Mouse (Mus musculus) megakaryocyte, embryonic 14.5 days (primary cell): ENCODE measurements around the gene Cped1. TPM values are rescaled to one million over a fixed set of nuclear protein-coding genes. Genes with fewer than 3 reads are reported as not detected.

Source experiments
- H3K27me3 ChIP-seq: replicated peaks from 2 replicates; pipeline ENCODE3; 2012; ENCODE audit warnings: inconsistent platforms
- H3K36me3 ChIP-seq: replicated peaks from 2 replicates; pipeline ENCODE3; 2012; ENCODE audit warnings: low read length, inconsistent platforms, mixed read lengths
- H3K4me1 ChIP-seq: 2 replicates; pipeline ENCODE4 v1.6.1; 2012; ENCODE audit warnings: inconsistent platforms
- H3K4me3 ChIP-seq: replicated peaks from 2 replicates; pipeline ENCODE3; 2012; ENCODE audit warnings: moderate library complexity, mild to moderate bottlenecking, inconsistent platforms
- H3K9me3 ChIP-seq: 2 replicates; pipeline ENCODE4 v1.6.1; 2012; ENCODE audit warnings: inconsistent platforms
- FLI1 ChIP-seq: IDR thresholded peaks from 2 replicates; pipeline ENCODE4 v1.6.1; 2012; ENCODE audit warnings: low read length, inconsistent platforms, mixed read lengths
- GATA1 ChIP-seq: IDR thresholded peaks from 3 replicates; pipeline ENCODE4 v1.6.1; 2012; ENCODE audit warnings: mixed read lengths, low read length, inconsistent platforms, borderline replicate concordance
- polyA plus RNA-seq: library from polyadenylated mRNA; stranded (reverse); fragments of >175 nt; gene quantifications from 2 replicates; pipeline ENCODE4 v1.2.3, GENCODE M21; 2012; ENCODE audit warnings: low replicate concordance; ENCODE audit not compliant: insufficient read depth

The Cped1 gene
- polyA plus RNA-seq, 1 experiment: 0.17 TPM

- no peaks in the 10 kb centered on the region for H3K36me3 ChIP-seq
These were observed 38.5 kb downstream of the Cped1 start for GRCm38 (mm10) chr6:22024168-22024567.

GRCm38 (mm10) chr6:22025584-22026357 lies 40.1 kb downstream of the Cped1 start:
- Histone ChIP-seq H3K4me3 (no peak overlapping the region), H3K36me3 (no peaks in the 10 kb centered on the region)
- no peak for TF ChIP-seq FLI1
- no peak for TF ChIP-seq GATA1

More at GRCm38 (mm10) chr6:22024168-22024567, 38.5 kb downstream of the Cped1 start:
- TF ChIP-seq FLI1 (no peak), GATA1 (no peak)
- H3K9me3 ChIP-seq: no peaks in the 10 kb centered on the region
- H3K27me3 ChIP-seq: no peaks in the 10 kb centered on the region
- peaks cover 12% of the 10 kb centered on the region for H3K4me1 ChIP-seq
- no peak overlapping the region for H3K4me3 ChIP-seq

DNA sequence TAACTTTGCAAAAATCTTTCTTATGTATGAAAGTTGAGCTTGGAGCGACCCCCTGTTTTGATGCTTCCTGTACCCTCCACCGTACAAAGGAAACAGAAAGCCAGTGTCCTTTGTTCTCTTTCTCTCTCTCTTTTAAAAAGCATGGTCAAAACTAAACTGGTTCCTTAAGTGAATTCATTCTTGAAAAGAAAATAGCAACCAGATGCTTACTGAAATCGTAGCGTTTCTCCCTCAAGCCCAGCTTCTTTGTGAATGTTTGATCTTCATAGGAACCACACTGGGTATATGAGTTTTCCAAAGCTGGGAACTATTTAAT lies 40.6 kb downstream of the Cped1 start:
- no peaks in the 10 kb centered on the region for H3K4me1 ChIP-seq
- H3K36me3 ChIP-seq: no peaks in the 10 kb centered on the region
- H3K27me3 ChIP-seq: no peaks in the 10 kb centered on the region
- TF ChIP-seq FLI1 (no peak), GATA1 (no peak)
- H3K4me3 ChIP-seq: no peak overlapping the region
- no peaks in the 10 kb centered on the region for H3K9me3 ChIP-seq

More at GRCm38 (mm10) chr6:22025584-22026357, 40.1 kb downstream of the Cped1 start:
- H3K27me3 ChIP-seq: no peaks in the 10 kb centered on the region
- no peaks in the 10 kb centered on the region for H3K9me3 ChIP-seq
- H3K4me1 ChIP-seq: no peaks in the 10 kb centered on the region; the same call in 1 of the 2 replicates

DNA sequence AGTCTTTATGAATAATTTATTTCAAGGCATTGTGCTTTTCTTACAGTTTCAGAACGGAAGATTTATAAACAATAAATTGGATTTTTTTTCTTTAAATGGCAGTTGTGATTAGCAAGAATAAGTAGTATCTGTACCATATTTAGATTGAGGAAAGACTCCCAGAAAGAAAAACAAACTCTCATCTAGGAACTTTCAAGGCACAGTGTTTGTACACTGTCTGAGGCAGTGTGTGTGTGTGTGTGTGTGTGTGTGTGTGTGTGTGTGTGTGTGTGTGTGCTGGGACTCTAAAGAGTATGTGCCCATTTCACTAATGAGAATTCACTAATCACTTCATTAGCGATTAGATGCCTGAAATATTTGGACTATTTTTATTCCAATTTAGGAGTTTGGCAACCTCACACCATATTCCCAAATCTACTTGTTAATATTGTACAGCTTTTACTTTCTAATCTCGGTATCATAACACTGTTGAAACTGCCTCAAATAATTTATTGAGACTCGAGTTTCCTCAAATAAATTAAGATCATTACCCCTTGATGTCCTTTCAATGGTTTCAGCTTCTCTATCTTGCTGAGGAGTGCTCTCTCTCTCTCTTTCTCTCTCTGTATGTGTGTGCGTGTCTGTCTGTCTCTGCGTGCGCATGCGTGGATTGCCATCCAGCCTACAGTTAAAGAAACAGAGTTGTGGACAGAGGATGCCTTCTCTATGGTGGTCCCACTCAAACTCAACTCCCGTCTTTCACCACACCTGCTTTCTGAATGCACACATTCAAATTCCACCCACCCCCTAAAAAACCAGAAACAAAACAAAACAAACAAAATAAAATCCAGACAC lies 41.3 kb downstream of the Cped1 start:
- no peaks in the 10 kb centered on the region for H3K9me3 ChIP-seq
- no peaks in the 10 kb centered on the region for H3K36me3 ChIP-seq
- no peak overlapping the region for H3K4me3 ChIP-seq
- TF ChIP-seq FLI1 (no peak), GATA1 (no peak)
- H3K27me3 ChIP-seq: no peaks in the 10 kb centered on the region
- H3K4me1 ChIP-seq: no peaks in the 10 kb centered on the region

GRCm38 (mm10) chr6:22027854-22028253 lies 42.1 kb downstream of the Cped1 start:
- Histone ChIP-seq H3K4me1 (no peaks in the 10 kb centered on the region), H3K4me3 (no peak overlapping the region), H3K9me3 (no peaks in the 10 kb centered on the region), H3K27me3 (no peaks in the 10 kb centered on the region), H3K36me3 (no peaks in the 10 kb centered on the region)
- TF ChIP-seq FLI1 (no peak), GATA1 (no peak)

DNA sequence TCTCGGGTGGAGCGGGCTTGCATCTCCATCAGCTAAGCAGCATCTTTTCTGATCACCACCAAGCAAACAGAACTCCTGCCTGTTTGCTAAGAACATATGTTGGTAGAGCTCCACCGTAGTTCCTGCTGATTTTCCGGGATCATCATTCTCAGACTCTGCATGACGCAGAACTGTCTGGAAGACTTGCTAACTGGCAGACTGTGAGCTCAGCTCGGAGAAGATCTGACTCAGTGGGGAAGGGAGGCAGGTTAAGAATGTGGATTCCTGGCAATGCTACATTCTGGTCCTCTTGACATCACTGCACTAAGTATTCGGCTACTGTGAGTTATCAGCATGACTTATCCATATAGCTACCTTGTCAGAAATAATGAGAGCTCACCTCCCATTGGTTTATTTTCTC lies 44.7 kb downstream of the Cped1 start:
- Histone ChIP-seq H3K36me3 (no peaks in the 10 kb centered on the region), H3K9me3 (no peaks in the 10 kb centered on the region), H3K4me3 (no peak overlapping the region), H3K4me1 (peaks cover 2% of the 10 kb centered on the region; the same call in 1 of the 2 replicates), H3K27me3 (no peaks in the 10 kb centered on the region)
- TF ChIP-seq FLI1 (no peak), GATA1 (no peak)

- no peak overlapping the region for H3K4me3 ChIP-seq
- H3K9me3 ChIP-seq: no peaks in the 10 kb centered on the region
- H3K36me3 ChIP-seq: no peaks in the 10 kb centered on the region
- TF ChIP-seq FLI1 (no peak), GATA1 (no peak)
- H3K27me3 ChIP-seq: no peaks in the 10 kb centered on the region
- H3K4me1 ChIP-seq: peaks cover 4% of the 10 kb centered on the region; the same call in 1 of the 2 replicates
These were observed 47.5 kb downstream of the Cped1 start for GRCm38 (mm10) chr6:22033188-22033587.

GRCm38 (mm10) chr6:22035408-22035807 lies 49.7 kb downstream of the Cped1 start:
- no peak overlapping the region for H3K4me3 ChIP-seq
- no peaks in the 10 kb centered on the region for H3K9me3 ChIP-seq
- no peaks in the 10 kb centered on the region for H3K36me3 ChIP-seq
- peaks cover 4% of the 10 kb centered on the region; the same call in 1 of the 2 replicates for H3K4me1 ChIP-seq
- no peak for TF ChIP-seq FLI1
- TF ChIP-seq GATA1: no peak
- H3K27me3 ChIP-seq: no peaks in the 10 kb centered on the region

DNA sequence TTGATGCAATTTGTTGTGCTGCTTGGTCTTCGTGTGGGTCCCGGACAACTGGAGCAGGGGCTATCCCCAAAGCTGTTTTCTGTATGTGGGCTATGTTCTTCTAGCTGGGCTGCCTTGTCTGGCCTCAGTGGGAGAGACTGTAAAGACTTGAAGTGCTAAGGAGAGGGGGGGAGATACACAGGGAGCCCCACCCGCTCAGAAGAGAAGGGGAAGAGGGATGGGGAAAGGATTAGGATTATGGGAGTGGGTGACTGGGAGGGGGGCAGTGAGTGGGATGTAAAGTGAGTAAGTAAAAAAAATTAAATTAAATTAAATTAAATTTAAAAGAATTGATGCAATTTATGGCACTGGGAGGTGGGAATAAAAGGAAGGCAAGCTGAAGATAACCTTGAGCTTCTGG lies 50.2 kb downstream of the Cped1 start:
- H3K4me1 ChIP-seq: peaks cover 4% of the 10 kb centered on the region; the same call in 1 of the 2 replicates
- no peaks in the 10 kb centered on the region for H3K36me3 ChIP-seq
- no peaks in the 10 kb centered on the region for H3K9me3 ChIP-seq
- H3K27me3 ChIP-seq: no peaks in the 10 kb centered on the region
- TF ChIP-seq GATA1: no peak
- no peak for TF ChIP-seq FLI1
- no peak overlapping the region for H3K4me3 ChIP-seq

- Histone ChIP-seq H3K4me1 (peaks cover 4% of the 10 kb centered on the region; the same call in 1 of the 2 replicates), H3K36me3 (no peaks in the 10 kb centered on the region), H3K9me3 (no peaks in the 10 kb centered on the region), H3K4me3 (no peak overlapping the region), H3K27me3 (no peaks in the 10 kb centered on the region)
- no peak for TF ChIP-seq GATA1
- no peak for TF ChIP-seq FLI1
These were observed 50.7 kb downstream of the Cped1 start for GRCm38 (mm10) chr6:22036396-22036795.

DNA sequence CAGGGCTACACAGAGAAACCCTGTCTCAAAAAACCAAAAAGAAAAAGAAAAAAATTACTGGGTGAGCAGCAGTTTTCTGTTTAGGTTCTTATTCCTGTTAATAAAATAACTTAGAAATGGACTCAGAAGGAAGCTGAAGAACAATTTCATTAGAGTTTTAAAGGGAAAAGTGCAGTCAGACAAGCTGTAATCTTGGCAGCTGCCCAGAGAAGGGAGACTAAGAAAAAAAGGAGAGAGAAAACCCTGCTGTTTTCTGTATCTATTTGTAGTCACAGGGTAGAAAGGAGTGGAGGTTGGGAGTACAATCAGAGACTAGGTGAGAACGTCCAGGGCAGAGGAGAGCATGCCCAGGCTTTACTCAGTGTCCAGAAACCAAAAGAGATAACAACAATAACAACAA lies 51.2 kb downstream of the Cped1 start:
- Histone ChIP-seq H3K9me3 (no peaks in the 10 kb centered on the region), H3K4me3 (no peak overlapping the region), H3K27me3 (no peaks in the 10 kb centered on the region), H3K36me3 (no peaks in the 10 kb centered on the region), H3K4me1 (peaks cover 4% of the 10 kb centered on the region; the same call in 1 of the 2 replicates)
- TF ChIP-seq FLI1: no peak
- TF ChIP-seq GATA1: no peak
